Mouse (Mus musculus): Measurements from ENCODE around the gene Gm8765.
"Not testable (repeated sequence)": the region's sequence is repeated elsewhere in the genome, so short reads cannot be mapped to it uniquely, and the experiment has no call there.

Gene Gm8765

DNA sequence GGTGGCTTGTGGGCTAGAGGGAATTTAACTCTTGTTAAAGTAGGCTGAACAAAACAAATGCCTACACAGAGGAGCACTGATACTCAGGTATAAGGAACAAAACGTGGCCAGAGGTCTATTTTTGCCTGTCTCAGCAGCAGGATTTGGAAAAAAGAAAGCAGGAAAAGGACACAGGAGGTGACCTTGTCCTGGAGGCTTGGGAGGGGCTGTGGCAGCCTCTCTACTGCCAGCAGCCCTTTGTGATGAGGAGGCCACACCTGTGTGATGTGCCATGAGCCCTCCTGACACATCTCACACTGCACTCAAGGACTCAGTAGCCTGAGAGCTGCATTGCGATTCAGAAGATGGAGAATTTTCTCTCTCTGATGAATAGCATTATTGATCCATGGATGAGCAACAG is at the start of gene Gm8765:
TSS of gene Gm8765 (plus strand) at position 301 of the 400 bp plus-strand sequence.
- DNase-seq (ENCODE audit: low spot score): not testable (repeated sequence)

DNA sequence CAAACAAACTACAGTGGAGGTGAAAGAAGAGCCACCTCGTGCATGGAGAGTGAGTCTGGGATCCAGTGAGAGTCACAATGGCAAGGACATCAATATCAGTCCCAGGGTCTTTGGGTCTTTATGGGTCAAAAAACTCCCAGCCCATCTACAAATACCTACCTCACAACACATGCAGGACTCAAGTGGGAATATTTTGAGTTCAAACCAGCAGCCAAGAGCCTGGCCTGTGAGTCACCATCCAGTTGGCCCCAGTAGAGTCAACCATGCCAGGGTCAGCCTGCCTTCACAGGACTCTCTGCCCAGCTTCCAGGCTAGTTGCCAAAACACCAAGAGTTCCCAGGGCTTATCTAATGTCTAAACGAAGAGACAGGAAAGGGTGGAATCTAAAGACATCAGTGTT is 49.3 kb upstream of the Gm8765 start:
- not testable (repeated sequence) for DNase-seq (ENCODE audit: low spot score)

DNA sequence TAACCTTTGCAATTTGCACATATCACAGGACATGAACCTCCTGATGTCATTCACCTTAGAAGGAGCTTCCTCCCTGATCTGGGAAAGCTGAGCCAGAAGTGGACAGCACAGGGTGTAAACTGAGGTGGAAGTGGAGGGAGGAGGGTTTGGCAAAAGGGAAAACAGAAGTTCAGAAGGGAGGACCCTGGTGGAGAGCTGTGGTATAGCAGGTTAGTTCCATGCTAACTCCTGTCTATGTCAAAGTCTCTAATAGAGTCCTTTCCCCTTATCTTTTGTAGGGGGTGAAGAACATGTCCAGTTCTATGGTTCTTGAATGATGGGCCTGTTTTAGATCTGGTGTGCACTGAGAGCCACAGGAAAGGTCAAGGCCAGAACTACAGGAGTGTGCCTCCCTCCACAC is 52.2 kb downstream of the Gm8765 start:
- DNase-seq (ENCODE audit: low spot score): not testable (repeated sequence)

DNA sequence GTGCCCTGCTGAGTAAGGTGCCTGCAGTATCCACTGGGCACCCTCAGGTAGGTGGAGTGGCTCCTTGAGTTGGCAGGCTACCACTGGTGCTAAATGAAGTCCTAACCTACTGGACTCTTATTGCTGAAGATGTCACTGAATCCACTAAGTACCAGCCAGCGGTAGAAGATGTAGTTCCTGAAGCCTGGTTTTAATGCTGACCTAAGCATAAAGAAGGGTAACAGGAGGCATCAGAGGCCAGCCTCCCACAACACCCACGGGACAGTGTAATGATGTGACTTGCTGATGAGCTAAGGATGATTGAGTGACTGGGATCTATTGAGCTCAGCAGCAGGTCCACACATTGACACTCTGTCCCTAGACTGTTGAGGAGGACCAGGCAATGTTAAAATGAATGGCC is 53.6 kb downstream of the Gm8765 start:
- DNase-seq (ENCODE audit: low spot score): no peak

DNA sequence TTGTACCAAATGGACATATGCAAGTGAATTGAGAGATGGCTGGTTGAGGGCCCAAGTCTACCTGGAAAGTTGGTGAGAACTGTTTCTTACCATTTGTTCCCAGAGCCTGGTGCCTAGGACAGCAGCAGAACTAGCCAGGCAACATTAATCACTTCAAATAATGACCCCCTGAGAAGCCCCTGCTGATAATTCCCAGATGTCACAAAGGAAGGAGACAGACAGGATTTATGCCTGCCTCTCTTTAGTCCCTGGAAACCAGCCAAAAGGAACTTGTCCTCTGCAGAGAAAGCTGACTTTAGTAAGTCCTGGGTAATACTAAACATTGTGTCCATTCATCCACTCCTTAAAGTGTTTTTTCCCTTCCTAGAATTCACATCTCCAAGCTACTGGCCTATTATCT is 54.8 kb downstream of the Gm8765 start:
- DNase-seq (ENCODE audit: low spot score): not testable (repeated sequence)
